ENCODE assay signal across 12 mouse cellular contexts in genomic region chr5:21933340-21934075, GRCm38 (mm10).
DNase-seq lines count a peak whose midpoint lies in the region; ATAC-seq lines count a peak whose summit lies in the region.
"Had no signal": no experiment of that assay in that cellular context is flagged by ENCODE, and none has a peak within 500 bp of the region (broad histone marks: within the 10 kb centered on the region; RNA-seq: fewer than 3 reads in every experiment).

No protein-coding gene starts in this region.

- no peak for ATAC-seq in hindbrain, embryonic 11.5 days (ENCODE audit: low FRiP score)
- no peak for ATAC-seq in hindbrain, embryonic 12.5 days (ENCODE audit: low FRiP score)
- no peak for ATAC-seq in midbrain, embryonic 14.5 days (ENCODE audit: low FRiP score, low TSS enrichment)
- ATAC-seq in midbrain, embryonic 16.5 days, result no peak
- ATAC-seq in cerebellum, adult (ENCODE audit: insufficient number of reproducible peaks, low FRiP score, low TSS enrichment), result peak; percentile 62; the same call in 1 of the 2 replicates
- peak; percentile 69 for ATAC-seq in neural tube, embryonic 15.5 days (ENCODE audit: low FRiP score)

- H3K9ac ChIP-seq in hindbrain, embryonic 11.5 days (ENCODE audit: low read depth, low read length), result no peak overlapping the region
- no peak overlapping the region for H3K9ac ChIP-seq in hindbrain, embryonic 12.5 days
- H3K9ac ChIP-seq in midbrain, embryonic 14.5 days (replicated peaks; ENCODE audit: low read length), result no peak overlapping the region
- H3K9ac ChIP-seq in midbrain, embryonic 16.5 days (ENCODE audit: low read depth, low read length), result no peak overlapping the region
- no peak overlapping the region for H3K9ac ChIP-seq in neural tube, embryonic 15.5 days (replicated peaks)
- H3K9ac ChIP-seq: limb, embryonic 15.5 days had no signal

- no peak overlapping the region for H3K4me3 ChIP-seq in hindbrain, embryonic 11.5 days (ENCODE audit: low read depth, low read length)
- no peak overlapping the region for H3K4me3 ChIP-seq in hindbrain, embryonic 12.5 days
- H3K4me3 ChIP-seq in midbrain, embryonic 14.5 days (replicated peaks; ENCODE audit: low read depth, low read length), result no peak overlapping the region
- no peak overlapping the region for H3K4me3 ChIP-seq in midbrain, embryonic 16.5 days (ENCODE audit: low read depth, low read length)
- no peak overlapping the region for H3K4me3 ChIP-seq in neural tube, embryonic 15.5 days (replicated peaks)
- H3K4me3 ChIP-seq: limb, embryonic 15.5 days; megakaryocyte, embryonic 14.5 days had no signal

- no peak overlapping the region for H3K4me2 ChIP-seq in hindbrain, embryonic 11.5 days (replicated peaks; ENCODE audit: low read depth, low read length)
- no peak overlapping the region for H3K4me2 ChIP-seq in hindbrain, embryonic 12.5 days (replicated peaks)
- no peak overlapping the region for H3K4me2 ChIP-seq in midbrain, embryonic 14.5 days (ENCODE audit: low read length)
- H3K4me2 ChIP-seq in midbrain, embryonic 16.5 days (ENCODE audit: low read length), result no peak overlapping the region
- no peak overlapping the region for H3K4me2 ChIP-seq in neural tube, embryonic 15.5 days
- H3K4me2 ChIP-seq: limb, embryonic 15.5 days had no signal

- no peaks in the 10 kb centered on the region for H3K27me3 ChIP-seq in hindbrain, embryonic 11.5 days (ENCODE audit: control insufficient read depth, insufficient read depth, low read length)
- no peaks in the 10 kb centered on the region for H3K27me3 ChIP-seq in hindbrain, embryonic 12.5 days
- no peaks in the 10 kb centered on the region for H3K27me3 ChIP-seq in midbrain, embryonic 14.5 days (ENCODE audit: control insufficient read depth, insufficient read depth, low read length)
- H3K27me3 ChIP-seq in midbrain, embryonic 16.5 days (ENCODE audit: control insufficient read depth, insufficient read depth, low read depth, low read length), result no peaks in the 10 kb centered on the region
- H3K27me3 ChIP-seq in neural tube, embryonic 15.5 days (replicated peaks), result no peaks in the 10 kb centered on the region
- H3K27me3 ChIP-seq: limb, embryonic 15.5 days; megakaryocyte, embryonic 14.5 days had no signal

- no peak overlapping the region for H3K27ac ChIP-seq in hindbrain, embryonic 11.5 days (ENCODE audit: low read depth, low read length)
- H3K27ac ChIP-seq in hindbrain, embryonic 12.5 days, result no peak overlapping the region
- H3K27ac ChIP-seq in midbrain, embryonic 14.5 days (replicated peaks; ENCODE audit: low read depth, low read length), result no peak overlapping the region
- no peak overlapping the region for H3K27ac ChIP-seq in midbrain, embryonic 16.5 days (ENCODE audit: low read length)
- H3K27ac ChIP-seq in neural tube, embryonic 15.5 days (replicated peaks), result 0 out of 2 replicates have a peak overlapping the region, but pooled peaks have one; percentile 41
- H3K27ac ChIP-seq: limb, embryonic 15.5 days had no signal

- DNase-seq in hindbrain, embryonic 11.5 days (ENCODE audit: low spot score), result peak; percentile 18
- peak; percentile 77 for DNase-seq in midbrain, embryonic 14.5 days
- DNase-seq in right cerebral cortex, postnatal 4 days, result no peak
- no peak for DNase-seq in gastrocnemius, postnatal 14 days
- DNase-seq: right cerebral cortex, adult 18-20 months had no signal

- 83% methylated on average over 8 of the region's 8 CpGs for WGBS in hindbrain, embryonic 11.5 days
- 81% methylated on average over 8 of the region's 8 CpGs for WGBS in hindbrain, embryonic 12.5 days
- 87% methylated on average over 8 of the region's 8 CpGs for WGBS in midbrain, embryonic 14.5 days
- 79% methylated on average over 8 of the region's 8 CpGs for whole genome bisulfite sequencing in midbrain, embryonic 16.5 days
- WGBS in neural tube, embryonic 15.5 days, result 73% methylated on average over 8 of the region's 8 CpGs

- no peaks in the 10 kb centered on the region for H3K36me3 ChIP-seq in hindbrain, embryonic 11.5 days (ENCODE audit: control insufficient read depth, insufficient read depth, low read length)
- no peaks in the 10 kb centered on the region for H3K36me3 ChIP-seq in hindbrain, embryonic 12.5 days
- no peaks in the 10 kb centered on the region for H3K36me3 ChIP-seq in midbrain, embryonic 14.5 days (ENCODE audit: control insufficient read depth, insufficient read depth, low read length)
- H3K36me3 ChIP-seq in midbrain, embryonic 16.5 days (ENCODE audit: control insufficient read depth, insufficient read depth, low read length), result no peaks in the 10 kb centered on the region
- no peaks in the 10 kb centered on the region for H3K36me3 ChIP-seq in neural tube, embryonic 15.5 days
- H3K36me3 ChIP-seq: G1E; limb, embryonic 15.5 days had no signal

- intact Hi-C loops in gastrocnemius, postnatal 14 days (cut with DNase I; ENCODE audit: low total_unique reads), result loop anchor here (10.0 kb wide), 1 partner anchor 581 kb away; no protein-coding TSS in a partner anchor

- no peaks in the 10 kb centered on the region for H3K9me3 ChIP-seq in hindbrain, embryonic 11.5 days (ENCODE audit: control insufficient read depth, low read length)
- H3K9me3 ChIP-seq in hindbrain, embryonic 12.5 days (replicated peaks), result no peaks in the 10 kb centered on the region
- no peaks in the 10 kb centered on the region for H3K9me3 ChIP-seq in midbrain, embryonic 14.5 days (ENCODE audit: control insufficient read depth, low read length)
- H3K9me3 ChIP-seq in midbrain, embryonic 16.5 days (replicated peaks; ENCODE audit: control insufficient read depth, low read length, poor library complexity, severe bottlenecking), result no peaks in the 10 kb centered on the region
- H3K9me3 ChIP-seq in neural tube, embryonic 15.5 days (replicated peaks), result no peaks in the 10 kb centered on the region
- H3K9me3 ChIP-seq: G1E; limb, embryonic 15.5 days had no signal

- H3K4me1 ChIP-seq in hindbrain, embryonic 11.5 days (replicated peaks; ENCODE audit: control insufficient read depth, insufficient read depth, low read length), result no peaks in the 10 kb centered on the region
- H3K4me1 ChIP-seq in hindbrain, embryonic 12.5 days, result 0 out of 2 replicates have a peak, but pooled peaks cover 5% of the 10 kb centered on the region
- peaks cover 4% of the 10 kb centered on the region; the same call in 1 of the 2 replicates for H3K4me1 ChIP-seq in midbrain, embryonic 14.5 days (ENCODE audit: control insufficient read depth, insufficient read depth, low read length)
- peaks cover 2% of the 10 kb centered on the region; the same call in 1 of the 2 replicates for H3K4me1 ChIP-seq in midbrain, embryonic 16.5 days (ENCODE audit: control insufficient read depth, insufficient read depth, low read length)
- H3K4me1 ChIP-seq in neural tube, embryonic 15.5 days, result peaks cover 26% of the 10 kb centered on the region

Comparison
In these comparisons a context has a peak if more than half of its experiments do, and no peak if none do; other contexts are left out.
1. ATAC-seq: peak in cerebellum, adult (single experiment) and neural tube, embryonic 15.5 days (single experiment); none in hindbrain, embryonic 11.5 days (single experiment), hindbrain, embryonic 12.5 days (single experiment), midbrain, embryonic 14.5 days (single experiment) and midbrain, embryonic 16.5 days (single experiment).
2. DNase-seq: peak in hindbrain, embryonic 11.5 days (single experiment) and midbrain, embryonic 14.5 days (single experiment); none in right cerebral cortex, postnatal 4 days (single experiment) and gastrocnemius, postnatal 14 days (single experiment).